Mouse (Mus musculus): Measurements from ENCODE around the gene Cadm1.

The Cadm1 gene

GRCm38 (mm10) chr9:47608921-47609320, 78.9 kb downstream of the Cadm1 start:
- no peak for DNase-seq (ENCODE audit: low read depth, low spot score)

GRCm38 (mm10) chr9:47609443-47609842, 79.5 kb downstream of the Cadm1 start:
- DNase-seq (ENCODE audit: low read depth, low spot score), result no peak

- no peak for DNase-seq (ENCODE audit: low read depth, low spot score)
Observed at GRCm38 (mm10) chr9:47610316-47610715, 80.3 kb downstream of the Cadm1 start.

- DNase-seq (ENCODE audit: low read depth, low spot score), result no peak
Observed at GRCm38 (mm10) chr9:47612894-47613412, 83.0 kb downstream of the Cadm1 start.

- DNase-seq (ENCODE audit: low read depth, low spot score), result peak; percentile 16
Observed at GRCm38 (mm10) chr9:47615049-47615448, 85.1 kb downstream of the Cadm1 start.

GRCm38 (mm10) chr9:47616391-47616790, 86.4 kb downstream of the Cadm1 start:
- DNase-seq (ENCODE audit: low read depth, low spot score), result no peak

- no peak for DNase-seq (ENCODE audit: low read depth, low spot score)
Observed at GRCm38 (mm10) chr9:47619501-47620029, 89.6 kb downstream of the Cadm1 start.

GRCm38 (mm10) chr9:47623447-47624445, 93.8 kb downstream of the Cadm1 start:
- no peak for DNase-seq (ENCODE audit: low read depth, low spot score)

GRCm38 (mm10) chr9:47624565-47625520, 94.9 kb downstream of the Cadm1 start:
- DNase-seq (ENCODE audit: low read depth, low spot score), result no peak

GRCm38 (mm10) chr9:47625621-47626210, 95.7 kb downstream of the Cadm1 start:
- DNase-seq (ENCODE audit: low read depth, low spot score), result no peak

GRCm38 (mm10) chr9:47627966-47628365, 98.0 kb downstream of the Cadm1 start:
- no peak for DNase-seq (ENCODE audit: low read depth, low spot score)

- no peak for DNase-seq (ENCODE audit: low read depth, low spot score)
Observed at GRCm38 (mm10) chr9:47628550-47628949, 98.6 kb downstream of the Cadm1 start.

GRCm38 (mm10) chr9:47634695-47635094, 104.7 kb downstream of the Cadm1 start:
- no peak for DNase-seq (ENCODE audit: low read depth, low spot score)

- no peak for DNase-seq (ENCODE audit: low read depth, low spot score)
Observed at GRCm38 (mm10) chr9:47642663-47643062, 112.7 kb downstream of the Cadm1 start.

GRCm38 (mm10) chr9:47645056-47645455, 115.1 kb downstream of the Cadm1 start:
- no peak for DNase-seq (ENCODE audit: low read depth, low spot score)

GRCm38 (mm10) chr9:47651431-47651830, 121.5 kb downstream of the Cadm1 start:
- DNase-seq (ENCODE audit: low read depth, low spot score), result no peak

- DNase-seq (ENCODE audit: low read depth, low spot score), result no peak
Observed at GRCm38 (mm10) chr9:47652203-47652602, 122.2 kb downstream of the Cadm1 start.

GRCm38 (mm10) chr9:47652936-47653335, 123.0 kb downstream of the Cadm1 start:
- DNase-seq (ENCODE audit: low read depth, low spot score), result no peak

GRCm38 (mm10) chr9:47659366-47660090, 129.6 kb downstream of the Cadm1 start:
- DNase-seq (ENCODE audit: low read depth, low spot score), result no peak

- DNase-seq (ENCODE audit: low read depth, low spot score), result peak; percentile 9
Observed at GRCm38 (mm10) chr9:47661611-47662010, 131.6 kb downstream of the Cadm1 start.
